Mouse (Mus musculus) retina, embryonic 14.5 days (tissue): ENCODE measurements around the gene Ptch2.

Experiments used
- DNase-seq: peaks from one replicate; pipeline ENCODE4 v3.0.0-alpha.2; 2015; ENCODE audit warnings: low spot score

Gene Ptch2

GRCm38 (mm10) chr4:117095551-117096452 is at the start of gene Ptch2:
Gene Ptch2 (plus strand): TSS chr4:117096075.
- peak; percentile 88 for DNase-seq

GRCm38 (mm10) chr4:117048836-117049235 is 47.0 kb upstream of the Ptch2 start:
- DNase-seq: no peak

- no peak for DNase-seq
Measured at GRCm38 (mm10) chr4:117049485-117049884, 46.4 kb upstream of the Ptch2 start.

- DNase-seq: peak; percentile 63
Measured at GRCm38 (mm10) chr4:117052626-117053025, 43.2 kb upstream of the Ptch2 start.

GRCm38 (mm10) chr4:117053956-117054355 is 41.9 kb upstream of the Ptch2 start:
- DNase-seq: no peak

- no peak for DNase-seq
Measured at GRCm38 (mm10) chr4:117056102-117056501, 39.8 kb upstream of the Ptch2 start.

- no peak for DNase-seq
Measured at GRCm38 (mm10) chr4:117056514-117056913, 39.4 kb upstream of the Ptch2 start.

- DNase-seq: no peak
Measured at GRCm38 (mm10) chr4:117058512-117058911, 37.4 kb upstream of the Ptch2 start.

GRCm38 (mm10) chr4:117062700-117063390 is 33.0 kb upstream of the Ptch2 start:
- DNase-seq: no peak

- no peak for DNase-seq
Measured at GRCm38 (mm10) chr4:117068035-117068434, 27.8 kb upstream of the Ptch2 start.

- DNase-seq: no peak
Measured at GRCm38 (mm10) chr4:117069647-117070046, 26.2 kb upstream of the Ptch2 start.

GRCm38 (mm10) chr4:117070624-117071023 is 25.3 kb upstream of the Ptch2 start:
- no peak for DNase-seq

GRCm38 (mm10) chr4:117071183-117071582 is 24.7 kb upstream of the Ptch2 start:
- DNase-seq: no peak

- no peak for DNase-seq
Measured at GRCm38 (mm10) chr4:117087948-117088640, 7.8 kb upstream of the Ptch2 start.

- no peak for DNase-seq
Measured at GRCm38 (mm10) chr4:117090586-117090985, 5.3 kb upstream of the Ptch2 start.

- DNase-seq: no peak
Measured at GRCm38 (mm10) chr4:117094626-117095361, 1.1 kb upstream of the Ptch2 start.

GRCm38 (mm10) chr4:117096666-117097065 is 791 bp downstream of the Ptch2 start:
- peak; percentile 29 for DNase-seq

GRCm38 (mm10) chr4:117097969-117098763 is 2.3 kb downstream of the Ptch2 start:
- peak; percentile 46 for DNase-seq

- no peak for DNase-seq
Measured at GRCm38 (mm10) chr4:117098764-117099036, 2.8 kb downstream of the Ptch2 start.

GRCm38 (mm10) chr4:117100036-117100435 is 4.2 kb downstream of the Ptch2 start:
- no peak for DNase-seq

- DNase-seq: peak; percentile 58
Measured at GRCm38 (mm10) chr4:117101218-117101617, 5.3 kb downstream of the Ptch2 start.
